Mouse (Mus musculus) embryonic facial prominence, embryonic 12.5 days (tissue): ENCODE results near the gene Eps15. TPM values are rescaled to one million over a fixed set of nuclear protein-coding genes. Genes with fewer than 3 reads are reported as not detected.

Experiments
- ATAC-seq: fragments of 200-750 bp; cut with Nextera tagmentation; 2 replicates; pipeline ENCODE4 v1.8.0; 2017; ENCODE audit not compliant: insufficient number of reproducible peaks, insufficient read depth, low FRiP score, low TSS enrichment
- H3K27ac ChIP-seq: fragments of 300-500 bp; sonication (generic); 2 replicates; pipeline ENCODE4 v1.5.1; 2016; ENCODE audit warnings: mild to moderate bottlenecking
- H3K27me3 ChIP-seq: fragments of 300-500 bp; sonication (generic); 2 replicates; pipeline ENCODE4 v1.6.1; 2016; ENCODE audit warnings: mild to moderate bottlenecking, moderate library complexity
- H3K36me3 ChIP-seq: fragments of 300-500 bp; sonication (generic); 2 replicates; pipeline ENCODE4 v1.6.1; 2016; ENCODE audit warnings: mild to moderate bottlenecking
- H3K4me1 ChIP-seq: fragments of 300-500 bp; sonication (generic); 2 replicates; pipeline ENCODE4 v1.6.1; 2016
- H3K4me2 ChIP-seq: fragments of 300-500 bp; sonication (generic); replicated peaks from 2 replicates; pipeline ENCODE4 v1.6.1; 2016; ENCODE audit warnings: mild to moderate bottlenecking, moderate library complexity
- H3K4me3 ChIP-seq: fragments of 300-500 bp; sonication (generic); 2 replicates; pipeline ENCODE4 v1.5.1; 2016; ENCODE audit warnings: mild to moderate bottlenecking
- H3K9ac ChIP-seq: fragments of 300-500 bp; sonication (generic); 2 replicates; pipeline ENCODE4 v1.6.1; 2016; ENCODE audit warnings: mild to moderate bottlenecking, moderate library complexity
- H3K9me3 ChIP-seq: fragments of 300-500 bp; sonication (generic); 2 replicates; pipeline ENCODE4 v1.6.1; 2016; ENCODE audit warnings: mild to moderate bottlenecking, moderate library complexity
- WGBS: fragments of 180-500 bp; shearing (Covaris S2); methylation state at CpG from one replicate; pipeline ENCODE4 v1.1.7; 2016; 5-methylcytosine and 5-hydroxymethylcytosine counted together
- polyA plus RNA-seq: library from polyadenylated mRNA; unstranded; fragments of >200 nt; fragmentation: Nextera tagmentation; extraction: Ambion mirVana; gene quantifications from 2 replicates; pipeline ENCODE4 v1.2.1, GENCODE M21; 2016

Eps15 gene
- polyA plus RNA-seq, 1 experiment from 2014 or later, result 45.9 TPM

DNA sequence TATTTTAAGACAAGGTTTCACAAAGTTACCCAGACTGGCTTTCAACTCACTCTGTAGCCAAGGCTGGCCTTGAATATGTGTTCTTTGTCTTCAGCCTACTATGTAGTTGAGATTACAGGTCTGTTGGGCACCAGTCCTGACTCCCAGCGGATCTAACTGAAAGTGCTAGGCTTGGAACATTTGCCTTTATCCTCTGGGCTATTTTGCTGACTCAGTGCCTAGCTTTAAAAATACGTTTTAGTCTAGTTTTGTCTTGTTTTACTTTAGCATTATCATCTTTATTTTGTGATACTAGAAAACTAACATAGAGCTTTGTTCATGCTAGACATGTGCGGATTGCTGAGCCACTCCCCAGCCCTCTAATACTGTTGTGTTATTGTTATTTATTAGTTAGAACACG lies 27.9 kb upstream of the Eps15 start:
- H3K27ac ChIP-seq, result no peak overlapping the region
- no peaks in the 10 kb centered on the region for H3K9me3 ChIP-seq
- no peaks in the 10 kb centered on the region for H3K27me3 ChIP-seq
- H3K4me2 ChIP-seq, result no peak overlapping the region
- no peaks in the 10 kb centered on the region for H3K4me1 ChIP-seq
- H3K4me3 ChIP-seq, result no peak overlapping the region
- H3K9ac ChIP-seq, result no peak overlapping the region
- 80% methylated on average over 4 of the region's 4 CpGs for WGBS
- ATAC-seq, result no peak
- H3K36me3 ChIP-seq, result no peaks in the 10 kb centered on the region

- Histone ChIP-seq H3K27me3 (no peaks in the 10 kb centered on the region), H3K9me3 (no peaks in the 10 kb centered on the region), H3K4me1 (no peaks in the 10 kb centered on the region), H3K27ac (no peak overlapping the region), H3K36me3 (no peaks in the 10 kb centered on the region), H3K9ac (no peak overlapping the region), H3K4me2 (no peak overlapping the region), H3K4me3 (no peak overlapping the region)
- ATAC-seq, result no peak
- 69% methylated on average over 11 of the region's 11 CpGs for WGBS
Measured at GRCm38 (mm10) chr4:109253664-109254151, 26.4 kb upstream of the Eps15 start.

DNA sequence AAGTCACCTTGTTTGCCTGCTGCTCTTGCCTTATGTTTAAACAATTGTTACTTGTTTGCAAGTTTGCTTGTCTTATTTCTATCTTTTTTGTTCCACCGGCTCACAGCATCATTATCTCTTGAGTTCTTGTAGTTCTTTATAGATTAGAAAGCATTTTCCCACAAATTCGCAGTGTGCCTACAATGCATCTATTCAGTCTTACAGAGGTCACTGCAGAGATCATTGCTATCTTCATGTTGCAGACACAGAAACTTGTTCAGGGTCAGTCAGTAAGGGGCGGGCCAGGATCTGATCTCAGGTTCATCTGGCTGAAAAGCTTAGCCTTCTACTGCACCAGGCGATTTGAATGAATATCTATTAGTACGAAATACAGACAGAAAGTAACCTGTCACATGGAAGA lies 25.6 kb upstream of the Eps15 start:
- no peak overlapping the region for H3K9ac ChIP-seq
- 81% methylated on average over 5 of the region's 5 CpGs for WGBS

DNA sequence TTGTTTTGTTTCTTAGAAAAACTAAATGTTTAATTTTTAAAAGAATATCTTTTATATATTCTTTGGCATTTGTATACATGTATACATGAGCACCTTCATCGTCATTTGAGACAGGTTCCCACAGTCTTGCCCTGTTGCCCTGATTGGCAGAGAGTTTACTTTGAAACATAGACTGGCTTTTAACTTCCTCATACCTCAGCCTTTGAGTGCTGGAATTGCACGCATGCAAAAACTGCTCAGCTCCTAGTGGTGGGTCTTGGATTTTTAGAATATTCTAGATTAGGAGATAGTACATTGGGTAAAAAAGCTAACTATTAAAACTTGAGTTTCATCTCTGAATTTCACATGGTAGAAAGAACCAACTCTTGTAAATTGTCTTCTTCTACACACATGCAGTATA lies 24.7 kb upstream of the Eps15 start:
- 75% methylated on average over 2 of the region's 2 CpGs for WGBS
- ATAC-seq, result no peak

More for the DNA sequence above, 25.6 kb upstream of the Eps15 start:
- H3K4me2 ChIP-seq, result no peak overlapping the region
- H3K9me3 ChIP-seq, result no peaks in the 10 kb centered on the region
- H3K36me3 ChIP-seq, result no peaks in the 10 kb centered on the region
- H3K27me3 ChIP-seq, result no peaks in the 10 kb centered on the region
- no peak for ATAC-seq
- H3K4me1 ChIP-seq, result no peaks in the 10 kb centered on the region
- H3K4me3 ChIP-seq, result no peak overlapping the region
- H3K27ac ChIP-seq, result no peak overlapping the region

GRCm38 (mm10) chr4:109255727-109256417 lies 24.2 kb upstream of the Eps15 start:
- 74% methylated on average over 11 of the region's 11 CpGs for WGBS
- H3K36me3 ChIP-seq, result no peaks in the 10 kb centered on the region
- no peaks in the 10 kb centered on the region for H3K9me3 ChIP-seq
- H3K4me2 ChIP-seq, result no peak overlapping the region
- H3K27me3 ChIP-seq, result no peaks in the 10 kb centered on the region
- ATAC-seq, result no peak
- no peak overlapping the region for H3K4me3 ChIP-seq
- no peak overlapping the region for H3K27ac ChIP-seq
- H3K4me1 ChIP-seq, result no peaks in the 10 kb centered on the region
- H3K9ac ChIP-seq, result no peak overlapping the region

More for the DNA sequence above, 24.7 kb upstream of the Eps15 start:
- H3K9ac ChIP-seq, result no peak overlapping the region
- H3K27ac ChIP-seq, result no peak overlapping the region
- H3K9me3 ChIP-seq, result no peaks in the 10 kb centered on the region
- no peak overlapping the region for H3K4me3 ChIP-seq
- H3K36me3 ChIP-seq, result no peaks in the 10 kb centered on the region
- no peak overlapping the region for H3K4me2 ChIP-seq
- H3K27me3 ChIP-seq, result no peaks in the 10 kb centered on the region
- no peaks in the 10 kb centered on the region for H3K4me1 ChIP-seq

GRCm38 (mm10) chr4:109256791-109257190 lies 23.3 kb upstream of the Eps15 start:
- Histone ChIP-seq H3K4me3 (no peak overlapping the region), H3K9ac (no peak overlapping the region), H3K27ac (no peak overlapping the region), H3K36me3 (no peaks in the 10 kb centered on the region), H3K27me3 (no peaks in the 10 kb centered on the region), H3K4me2 (no peak overlapping the region), H3K9me3 (no peaks in the 10 kb centered on the region), H3K4me1 (no peaks in the 10 kb centered on the region)
- 79% methylated on average over 6 of the region's 6 CpGs for WGBS
- ATAC-seq, result no peak

DNA sequence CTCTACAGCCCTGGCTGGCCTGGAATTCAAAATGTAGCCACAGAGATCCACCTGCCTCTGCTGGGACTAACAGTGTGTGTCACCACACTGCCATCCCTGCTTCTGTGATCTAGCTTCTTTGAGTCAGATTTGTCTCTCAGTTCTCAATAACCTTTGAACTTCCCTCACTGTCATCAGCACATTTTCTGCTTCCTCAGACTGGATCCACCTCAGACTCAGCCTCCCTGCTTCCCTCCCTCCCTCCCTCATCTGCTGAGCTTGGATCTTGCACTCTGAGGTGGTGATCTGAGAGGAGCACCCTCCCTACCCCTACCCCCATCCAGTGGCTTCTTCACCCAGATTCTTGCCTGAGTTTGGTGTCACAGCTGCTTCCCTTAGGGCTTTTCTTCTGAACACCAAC lies 22.4 kb upstream of the Eps15 start:
- Histone ChIP-seq H3K9me3 (no peaks in the 10 kb centered on the region), H3K4me1 (no peaks in the 10 kb centered on the region), H3K4me2 (no peak overlapping the region), H3K27ac (no peak overlapping the region), H3K4me3 (no peak overlapping the region), H3K9ac (no peak overlapping the region), H3K36me3 (no peaks in the 10 kb centered on the region), H3K27me3 (no peaks in the 10 kb centered on the region)
- ATAC-seq, result no peak

- H3K27me3 ChIP-seq, result no peaks in the 10 kb centered on the region
- H3K4me2 ChIP-seq, result no peak overlapping the region
- no peak overlapping the region for H3K27ac ChIP-seq
- H3K4me3 ChIP-seq, result no peak overlapping the region
- ATAC-seq, result no peak
- no peak overlapping the region for H3K9ac ChIP-seq
- H3K4me1 ChIP-seq, result no peaks in the 10 kb centered on the region
- 58% methylated on average over 6 of the region's 6 CpGs for WGBS
- no peaks in the 10 kb centered on the region for H3K36me3 ChIP-seq
- no peaks in the 10 kb centered on the region for H3K9me3 ChIP-seq
Measured at GRCm38 (mm10) chr4:109262068-109262467, 18.0 kb upstream of the Eps15 start.

- H3K9me3 ChIP-seq, result no peaks in the 10 kb centered on the region
- no peak for ATAC-seq
- no peak overlapping the region for H3K4me3 ChIP-seq
- 87% methylated on average over 3 of the region's 3 CpGs for WGBS
- H3K27ac ChIP-seq, result no peak overlapping the region
- H3K9ac ChIP-seq, result no peak overlapping the region
- no peaks in the 10 kb centered on the region for H3K4me1 ChIP-seq
- H3K4me2 ChIP-seq, result no peak overlapping the region
- no peaks in the 10 kb centered on the region for H3K27me3 ChIP-seq
- H3K36me3 ChIP-seq, result no peaks in the 10 kb centered on the region
Measured at GRCm38 (mm10) chr4:109266056-109266455, 14.0 kb upstream of the Eps15 start.

GRCm38 (mm10) chr4:109266744-109267143 lies 13.3 kb upstream of the Eps15 start:
- ATAC-seq, result no peak
- Histone ChIP-seq H3K4me3 (no peak overlapping the region), H3K9me3 (no peaks in the 10 kb centered on the region), H3K9ac (no peak overlapping the region), H3K27ac (no peak overlapping the region), H3K4me1 (no peaks in the 10 kb centered on the region), H3K36me3 (no peaks in the 10 kb centered on the region), H3K4me2 (no peak overlapping the region), H3K27me3 (no peaks in the 10 kb centered on the region)
- 68% methylated on average over 2 of the region's 2 CpGs for WGBS

DNA sequence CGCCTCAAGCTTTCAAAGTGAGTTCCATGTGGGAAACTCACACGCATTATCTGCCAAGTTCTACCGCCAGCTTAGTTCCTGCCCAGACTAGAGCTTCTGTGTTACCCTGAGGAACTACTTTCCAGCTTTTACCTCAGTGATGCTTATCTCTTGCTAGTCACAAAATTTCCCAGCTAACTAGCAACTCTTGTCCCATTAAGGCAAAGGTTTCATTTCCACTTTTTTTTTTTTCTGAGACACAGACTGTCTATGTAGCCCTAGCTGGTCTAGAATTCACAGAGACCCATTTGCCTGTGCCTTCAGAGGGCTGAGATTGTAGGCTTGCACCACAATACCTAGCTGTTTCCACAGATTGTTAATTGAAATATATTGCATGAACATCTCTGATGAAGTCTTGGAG lies 12.6 kb upstream of the Eps15 start:
- no peak overlapping the region for H3K27ac ChIP-seq
- no peak overlapping the region for H3K4me3 ChIP-seq
- no peaks in the 10 kb centered on the region for H3K4me1 ChIP-seq
- 88% methylated on average over 3 of the region's 3 CpGs for WGBS
- no peaks in the 10 kb centered on the region for H3K27me3 ChIP-seq
- H3K9ac ChIP-seq, result no peak overlapping the region
- H3K9me3 ChIP-seq, result no peaks in the 10 kb centered on the region
- no peak overlapping the region for H3K4me2 ChIP-seq
- no peaks in the 10 kb centered on the region for H3K36me3 ChIP-seq
- ATAC-seq, result no peak

DNA sequence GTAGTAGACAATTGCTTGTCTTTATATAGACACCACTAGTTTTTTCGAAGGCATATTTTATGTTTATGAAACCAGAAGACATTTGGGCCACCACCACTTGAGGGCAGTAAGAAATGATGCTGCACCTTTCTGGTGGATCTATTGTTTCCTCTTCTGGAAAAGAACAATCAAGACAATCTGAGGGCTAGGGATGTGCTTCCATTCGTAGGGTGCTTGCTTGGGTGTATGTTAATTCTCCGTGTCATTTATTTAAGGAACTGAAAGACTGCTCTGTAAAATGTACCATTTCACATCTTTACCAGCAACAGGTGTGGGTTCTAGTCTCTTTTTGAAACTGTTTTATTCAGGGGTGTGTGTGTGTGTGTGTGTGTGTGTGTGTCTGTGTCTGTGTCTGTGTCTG lies 11.2 kb upstream of the Eps15 start:
- Histone ChIP-seq H3K9me3 (no peaks in the 10 kb centered on the region), H3K27ac (no peak overlapping the region), H3K4me2 (no peak overlapping the region), H3K27me3 (no peaks in the 10 kb centered on the region), H3K4me1 (no peaks in the 10 kb centered on the region), H3K4me3 (no peak overlapping the region), H3K9ac (no peak overlapping the region), H3K36me3 (no peaks in the 10 kb centered on the region)
- ATAC-seq, result no peak
- 86% methylated on average over 3 of the region's 3 CpGs for WGBS
